Mouse (Mus musculus): ENCODE results near the gene Hfe2. TPM values are rescaled to one million over a fixed set of nuclear protein-coding genes. Genes with fewer than 3 reads are reported as not detected.
A peak's percentile ranks its signal among the peaks of the same experiment; 100 is the strongest.

Hfe2 gene
- polyA plus RNA-seq, 1 experiment from 2014 or later, result 0.20 TPM

DNA sequence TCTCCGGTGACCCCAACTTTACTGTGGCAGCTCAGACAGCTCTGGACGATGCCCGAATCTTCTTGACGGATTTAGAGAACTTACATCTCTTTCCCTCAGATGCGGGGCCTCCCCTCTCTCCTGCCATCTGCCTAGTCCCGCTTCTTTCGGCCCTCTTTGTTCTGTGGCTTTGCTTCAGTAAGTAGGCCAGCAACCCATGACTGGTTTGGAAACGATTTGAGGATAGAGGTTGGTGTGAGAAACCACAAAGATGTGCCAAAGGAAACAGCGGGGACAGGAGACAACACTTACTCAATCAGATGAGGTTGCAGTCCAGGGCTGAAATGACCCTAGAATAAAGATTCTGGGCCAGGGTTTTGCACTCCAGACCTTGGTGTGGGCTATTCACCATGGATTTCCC lies 3.5 kb downstream of the Hfe2 start:
- H3K4me3 ChIP-seq (ENCODE audit: low read depth, low read length), result no peak overlapping the region
- 58% methylated on average over 9 of the region's 9 CpGs for WGBS
- ATAC-seq (ENCODE audit: insufficient number of reproducible peaks, insufficient read depth, low FRiP score, low read depth), result no peak
- H3K9me3 ChIP-seq (ENCODE audit: control insufficient read depth, low read depth, low read length), result no peaks in the 10 kb centered on the region
- no peak overlapping the region for H3K9ac ChIP-seq (replicated peaks; ENCODE audit: low read depth, low read length)
- peaks cover 6% of the 10 kb centered on the region for H3K4me1 ChIP-seq (ENCODE audit: control insufficient read depth, insufficient read depth, low read length)
- no peak overlapping the region for H3K4me2 ChIP-seq (replicated peaks; ENCODE audit: low read depth, low read length)
- peaks cover 13% of the 10 kb centered on the region for H3K27me3 ChIP-seq (ENCODE audit: control insufficient read depth, insufficient read depth, low read length)
- H3K36me3 ChIP-seq (ENCODE audit: control insufficient read depth, insufficient read depth, low read length), result no peaks in the 10 kb centered on the region
- no peak overlapping the region for H3K27ac ChIP-seq (ENCODE audit: low read length)

DNA sequence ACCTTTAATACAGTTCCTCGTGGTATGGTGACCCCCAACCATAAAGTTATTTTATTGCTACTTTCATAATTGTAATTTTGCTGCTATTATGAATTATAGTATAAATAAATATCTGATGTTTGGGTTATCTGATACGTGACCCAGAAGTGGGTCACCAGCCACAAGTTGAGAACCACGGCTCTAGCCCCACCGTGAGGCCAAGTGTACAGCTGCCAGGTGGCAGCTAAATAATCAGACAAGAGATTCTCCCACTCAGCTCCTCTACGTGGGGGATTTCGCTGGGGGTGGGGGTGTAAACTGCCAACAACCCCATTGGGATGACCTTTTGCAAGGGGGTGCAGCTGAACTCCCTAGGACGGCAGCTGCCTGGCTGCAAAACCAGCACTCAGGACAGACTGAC lies 7.1 kb downstream of the Hfe2 start:
- WGBS, result 49% methylated on average over 7 of the region's 7 CpGs
- peaks cover 9% of the 10 kb centered on the region for H3K27me3 ChIP-seq (ENCODE audit: control insufficient read depth, insufficient read depth, low read length)

DNA sequence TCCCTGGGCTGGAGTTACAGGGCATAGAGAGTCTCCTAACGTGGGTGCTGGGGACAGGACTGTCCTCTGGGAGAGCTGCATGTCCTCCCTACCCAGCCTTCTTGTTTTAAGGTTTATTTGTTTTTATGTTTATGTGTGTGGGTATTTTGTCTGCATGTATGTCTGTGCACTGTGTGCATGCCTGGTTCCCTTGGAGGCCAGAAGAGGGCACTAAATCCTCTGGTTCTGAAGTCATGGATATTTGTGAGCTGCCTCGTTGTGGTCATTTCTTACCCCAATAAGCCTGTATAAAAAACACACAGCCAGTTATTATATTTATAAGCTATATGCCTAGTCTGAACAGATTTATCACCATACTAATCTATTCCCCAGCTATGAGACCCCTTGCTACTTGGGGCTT lies 9.3 kb downstream of the Hfe2 start:
- Histone ChIP-seq H3K4me1 (ENCODE audit: control insufficient read depth, insufficient read depth, low read length) (no peaks in the 10 kb centered on the region), H3K4me3 (ENCODE audit: low read depth, low read length) (no peak overlapping the region), H3K27ac (ENCODE audit: low read length) (no peak overlapping the region), H3K4me2 (replicated peaks; ENCODE audit: low read depth, low read length) (no peak overlapping the region), H3K36me3 (ENCODE audit: control insufficient read depth, insufficient read depth, low read length) (no peaks in the 10 kb centered on the region), H3K9ac (replicated peaks; ENCODE audit: low read depth, low read length) (no peak overlapping the region), H3K27me3 (ENCODE audit: control insufficient read depth, insufficient read depth, low read length) (no peaks in the 10 kb centered on the region), H3K9me3 (ENCODE audit: control insufficient read depth, low read depth, low read length) (no peaks in the 10 kb centered on the region)
- no peak for ATAC-seq (ENCODE audit: insufficient number of reproducible peaks, insufficient read depth, low FRiP score, low read depth)
- WGBS, result 70% methylated on average over 2 of the region's 2 CpGs

More for the DNA sequence above, 7.1 kb downstream of the Hfe2 start:
- H3K9me3 ChIP-seq (ENCODE audit: control insufficient read depth, low read depth, low read length), result no peaks in the 10 kb centered on the region
- H3K4me1 ChIP-seq (ENCODE audit: control insufficient read depth, insufficient read depth, low read length), result peaks cover 4% of the 10 kb centered on the region
- ATAC-seq (ENCODE audit: insufficient number of reproducible peaks, insufficient read depth, low FRiP score, low read depth), result no peak
- H3K4me3 ChIP-seq (ENCODE audit: low read depth, low read length), result no peak overlapping the region
- H3K4me2 ChIP-seq (replicated peaks; ENCODE audit: low read depth, low read length), result no peak overlapping the region
- no peaks in the 10 kb centered on the region for H3K36me3 ChIP-seq (ENCODE audit: control insufficient read depth, insufficient read depth, low read length)
- H3K27ac ChIP-seq (ENCODE audit: low read length), result no peak overlapping the region
- no peak overlapping the region for H3K9ac ChIP-seq (replicated peaks; ENCODE audit: low read depth, low read length)

DNA sequence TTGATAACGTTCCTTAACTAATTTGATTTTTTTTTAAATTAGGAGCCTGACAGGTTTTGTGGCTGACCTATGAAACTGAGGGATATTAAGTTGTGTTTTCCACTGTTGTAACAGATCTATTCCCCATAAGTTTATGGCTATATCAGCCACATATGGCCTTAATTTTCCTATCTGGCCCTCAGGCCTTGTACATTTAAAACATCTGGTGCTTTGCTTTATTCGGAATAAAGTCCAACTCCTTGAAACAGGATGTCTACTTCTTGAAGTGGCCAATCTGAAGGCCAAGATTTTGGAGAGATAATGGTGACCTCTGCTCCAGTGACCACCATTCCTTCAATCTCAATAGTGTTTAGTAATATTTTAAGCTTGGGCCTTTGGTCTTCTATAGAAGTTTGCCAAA lies 14.3 kb downstream of the Hfe2 start:
- H3K9me3 ChIP-seq (ENCODE audit: control insufficient read depth, low read depth, low read length), result no peaks in the 10 kb centered on the region
- no peak overlapping the region for H3K4me2 ChIP-seq (replicated peaks; ENCODE audit: low read depth, low read length)
- no peaks in the 10 kb centered on the region for H3K4me1 ChIP-seq (ENCODE audit: control insufficient read depth, insufficient read depth, low read length)
- ATAC-seq (ENCODE audit: insufficient number of reproducible peaks, insufficient read depth, low FRiP score, low read depth), result no peak
- WGBS, result 70% methylated on average over 2 of the region's 2 CpGs
- no peaks in the 10 kb centered on the region for H3K27me3 ChIP-seq (ENCODE audit: control insufficient read depth, insufficient read depth, low read length)
- H3K27ac ChIP-seq (ENCODE audit: low read length), result no peak overlapping the region
- no peak overlapping the region for H3K4me3 ChIP-seq (ENCODE audit: low read depth, low read length)
- H3K9ac ChIP-seq (replicated peaks; ENCODE audit: low read depth, low read length), result no peak overlapping the region
- no peaks in the 10 kb centered on the region for H3K36me3 ChIP-seq (ENCODE audit: control insufficient read depth, insufficient read depth, low read length)

DNA sequence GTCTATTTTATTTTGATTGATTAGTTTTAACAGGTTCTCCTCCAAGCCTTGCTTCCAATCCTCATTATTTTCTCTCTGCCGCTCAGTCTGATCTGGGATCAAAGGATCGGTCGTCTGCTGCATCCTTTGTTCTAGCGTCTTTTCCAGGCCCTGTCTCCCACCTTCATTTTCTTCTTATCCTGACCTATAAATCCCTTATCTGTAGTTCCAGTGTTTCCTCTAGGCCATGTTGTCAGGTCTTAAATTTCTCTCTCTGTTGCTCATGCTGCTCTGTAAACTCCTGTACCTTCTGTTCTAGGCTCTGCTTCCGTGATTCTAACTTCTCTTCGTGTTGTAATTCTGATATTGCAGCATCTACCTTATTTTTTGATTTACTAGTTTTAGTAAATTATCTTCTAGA lies 15.8 kb downstream of the Hfe2 start:
- Histone ChIP-seq H3K4me2 (replicated peaks; ENCODE audit: low read depth, low read length) (no peak overlapping the region), H3K9me3 (ENCODE audit: control insufficient read depth, low read depth, low read length) (no peaks in the 10 kb centered on the region), H3K4me3 (ENCODE audit: low read depth, low read length) (no peak overlapping the region), H3K4me1 (ENCODE audit: control insufficient read depth, insufficient read depth, low read length) (no peaks in the 10 kb centered on the region), H3K9ac (replicated peaks; ENCODE audit: low read depth, low read length) (no peak overlapping the region), H3K27ac (ENCODE audit: low read length) (no peak overlapping the region), H3K27me3 (ENCODE audit: control insufficient read depth, insufficient read depth, low read length) (no peaks in the 10 kb centered on the region), H3K36me3 (ENCODE audit: control insufficient read depth, insufficient read depth, low read length) (no peaks in the 10 kb centered on the region)
- ATAC-seq (ENCODE audit: insufficient number of reproducible peaks, insufficient read depth, low FRiP score, low read depth), result no peak
- 50% methylated on average over 6 of the region's 6 CpGs for WGBS

DNA sequence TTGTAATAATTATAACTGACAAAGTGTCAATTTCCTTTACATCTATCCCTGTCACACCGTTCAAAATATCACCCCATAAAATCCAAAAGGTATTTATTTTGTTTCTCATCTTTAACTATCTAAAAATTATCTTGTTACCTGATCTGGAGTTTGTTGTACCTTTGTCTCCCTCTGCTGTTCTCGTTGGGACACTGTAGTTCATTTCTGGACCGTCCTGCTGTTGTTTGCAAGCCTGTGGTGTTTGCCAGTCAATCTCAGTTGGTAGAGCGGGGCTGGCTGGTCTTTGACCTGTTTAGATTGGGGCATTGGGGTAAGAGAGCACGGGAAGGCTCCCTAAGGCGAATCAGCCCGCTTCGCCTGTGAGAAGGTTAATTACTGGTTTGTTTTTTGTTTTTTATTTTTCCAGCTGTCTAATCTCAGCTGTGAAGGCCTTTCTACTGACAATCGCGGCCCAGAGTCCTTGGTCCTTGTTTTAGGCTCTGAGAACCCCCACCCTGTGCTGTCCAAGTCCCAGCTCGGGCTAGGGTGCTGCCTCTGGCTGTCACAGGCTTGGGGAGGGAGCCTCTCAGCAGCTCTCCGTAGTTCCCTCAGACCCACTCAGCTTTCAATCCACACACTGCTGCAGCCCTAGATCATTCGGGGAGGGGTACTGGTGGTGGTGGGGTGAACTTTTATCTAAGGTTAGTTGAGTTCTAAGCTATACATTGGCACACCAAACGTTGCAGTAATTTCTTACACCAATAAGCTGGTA lies 16.5 kb downstream of the Hfe2 start:
- Histone ChIP-seq H3K27me3 (ENCODE audit: control insufficient read depth, insufficient read depth, low read length) (no peaks in the 10 kb centered on the region), H3K9ac (replicated peaks; ENCODE audit: low read depth, low read length) (peak overlapping the region; percentile 18; the same call in 1 of the 2 replicates), H3K4me1 (ENCODE audit: control insufficient read depth, insufficient read depth, low read length) (no peaks in the 10 kb centered on the region), H3K36me3 (ENCODE audit: control insufficient read depth, insufficient read depth, low read length) (no peaks in the 10 kb centered on the region), H3K9me3 (ENCODE audit: control insufficient read depth, low read depth, low read length) (no peaks in the 10 kb centered on the region), H3K4me3 (ENCODE audit: low read depth, low read length) (no peak overlapping the region), H3K27ac (ENCODE audit: low read length) (no peak overlapping the region), H3K4me2 (replicated peaks; ENCODE audit: low read depth, low read length) (no peak overlapping the region)
- 21% methylated on average over 14 of the region's 14 CpGs for WGBS
- ATAC-seq (ENCODE audit: insufficient number of reproducible peaks, insufficient read depth, low FRiP score, low read depth), result no peak

DNA sequence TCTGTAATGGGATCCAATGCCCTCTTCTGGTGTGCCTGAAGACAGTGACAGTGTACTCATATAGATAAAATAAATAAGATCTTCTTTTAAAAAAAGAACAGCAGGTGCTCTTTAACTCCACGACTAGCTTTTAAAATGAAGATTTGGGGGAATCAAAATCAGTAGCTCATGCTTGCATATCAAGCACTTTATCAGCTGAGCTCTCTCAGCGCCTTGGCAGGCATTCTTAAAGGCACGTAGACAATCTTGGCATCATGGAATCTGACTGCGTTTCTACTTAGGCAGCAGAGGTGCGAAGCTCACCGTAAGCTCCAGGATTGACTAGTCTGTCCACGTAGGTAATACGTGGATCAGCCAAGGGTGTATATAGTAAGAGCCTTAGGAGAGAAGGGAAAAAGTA lies 17.6 kb downstream of the Hfe2 start:
- H3K27me3 ChIP-seq (ENCODE audit: control insufficient read depth, insufficient read depth, low read length), result no peaks in the 10 kb centered on the region
- ATAC-seq (ENCODE audit: insufficient number of reproducible peaks, insufficient read depth, low FRiP score, low read depth), result no peak
- H3K4me2 ChIP-seq (replicated peaks; ENCODE audit: low read depth, low read length), result no peak overlapping the region
- no peaks in the 10 kb centered on the region for H3K36me3 ChIP-seq (ENCODE audit: control insufficient read depth, insufficient read depth, low read length)
- no peak overlapping the region for H3K27ac ChIP-seq (ENCODE audit: low read length)
- H3K9me3 ChIP-seq (ENCODE audit: control insufficient read depth, low read depth, low read length), result no peaks in the 10 kb centered on the region
- H3K4me1 ChIP-seq (ENCODE audit: control insufficient read depth, insufficient read depth, low read length), result no peaks in the 10 kb centered on the region; the same call in 1 of the 2 replicates
- no peak overlapping the region for H3K9ac ChIP-seq (replicated peaks; ENCODE audit: low read depth, low read length)
- no peak overlapping the region for H3K4me3 ChIP-seq (ENCODE audit: low read depth, low read length)
- WGBS, result 78% methylated on average over 8 of the region's 8 CpGs

DNA sequence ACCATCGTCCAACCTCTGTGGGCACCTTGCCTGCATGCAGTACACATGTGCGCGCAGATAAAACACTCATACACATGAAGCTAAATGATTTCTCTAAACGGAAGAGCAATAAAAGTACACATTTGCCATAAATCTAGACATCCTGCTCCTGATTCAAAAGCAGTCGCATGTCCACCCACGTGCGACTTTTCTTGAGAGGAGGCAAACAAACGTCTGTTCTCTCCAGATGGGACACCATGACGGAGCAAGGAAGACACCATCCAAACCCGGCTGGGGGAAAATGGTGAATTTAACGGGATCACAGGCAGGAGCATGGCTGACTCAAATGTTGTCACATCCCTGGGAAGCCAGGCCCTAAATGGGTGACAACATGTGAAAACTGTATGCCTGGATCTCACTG lies 18.4 kb downstream of the Hfe2 start:
- H3K4me3 ChIP-seq (ENCODE audit: low read depth, low read length), result no peak overlapping the region
- H3K4me2 ChIP-seq (replicated peaks; ENCODE audit: low read depth, low read length), result no peak overlapping the region
- no peaks in the 10 kb centered on the region for H3K27me3 ChIP-seq (ENCODE audit: control insufficient read depth, insufficient read depth, low read length)
- H3K27ac ChIP-seq (ENCODE audit: low read length), result no peak overlapping the region
- H3K9ac ChIP-seq (replicated peaks; ENCODE audit: low read depth, low read length), result no peak overlapping the region
- H3K9me3 ChIP-seq (ENCODE audit: control insufficient read depth, low read depth, low read length), result no peaks in the 10 kb centered on the region
- 86% methylated on average over 11 of the region's 11 CpGs for WGBS
- no peaks in the 10 kb centered on the region for H3K36me3 ChIP-seq (ENCODE audit: control insufficient read depth, insufficient read depth, low read length)
- ATAC-seq (ENCODE audit: insufficient number of reproducible peaks, insufficient read depth, low FRiP score, low read depth), result no peak
- H3K4me1 ChIP-seq (ENCODE audit: control insufficient read depth, insufficient read depth, low read length), result no peaks in the 10 kb centered on the region; the same call in 1 of the 2 replicates

DNA sequence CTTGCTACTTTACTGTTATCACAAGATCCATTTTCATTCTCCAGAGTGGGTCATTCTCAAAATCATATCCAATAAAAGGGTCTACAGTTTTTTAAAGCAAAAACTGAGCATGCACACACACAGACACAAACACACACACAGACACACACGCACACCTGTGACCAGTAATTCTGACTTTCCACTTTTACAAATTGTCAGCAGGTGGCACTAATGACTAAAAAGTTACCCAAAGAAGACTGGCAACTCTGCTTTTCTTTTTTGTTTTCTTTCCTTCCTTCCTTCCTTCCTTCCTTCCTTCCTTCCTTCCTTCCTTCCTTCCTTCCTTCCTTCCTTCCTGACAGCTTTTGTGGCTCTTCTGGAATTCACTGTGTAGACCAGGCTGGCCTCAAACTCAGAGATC lies 20.6 kb downstream of the Hfe2 start:
- Histone ChIP-seq H3K4me2 (replicated peaks; ENCODE audit: low read depth, low read length) (no peak overlapping the region), H3K4me3 (ENCODE audit: low read depth, low read length) (no peak overlapping the region), H3K27ac (ENCODE audit: low read length) (no peak overlapping the region), H3K9ac (replicated peaks; ENCODE audit: low read depth, low read length) (no peak overlapping the region), H3K4me1 (ENCODE audit: control insufficient read depth, insufficient read depth, low read length) (no peaks in the 10 kb centered on the region; the same call in 1 of the 2 replicates), H3K36me3 (ENCODE audit: control insufficient read depth, insufficient read depth, low read length) (no peaks in the 10 kb centered on the region), H3K27me3 (ENCODE audit: control insufficient read depth, insufficient read depth, low read length) (no peaks in the 10 kb centered on the region), H3K9me3 (ENCODE audit: control insufficient read depth, low read depth, low read length) (no peaks in the 10 kb centered on the region)
- WGBS, result 27% methylated on average over 1 of the region's 1 CpGs
- ATAC-seq (ENCODE audit: insufficient number of reproducible peaks, insufficient read depth, low FRiP score, low read depth), result no peak

Data from stomach, embryonic 14.5 days (tissue).